Mouse (Mus musculus): ENCODE measurements at regions not wholly inside any gene's neighbourhood (a gene's known extent, or its start where the extent isn't known, plus 50 kb on each side); places are given as distances from the start of the nearest gene placed in this dataset.

DNA sequence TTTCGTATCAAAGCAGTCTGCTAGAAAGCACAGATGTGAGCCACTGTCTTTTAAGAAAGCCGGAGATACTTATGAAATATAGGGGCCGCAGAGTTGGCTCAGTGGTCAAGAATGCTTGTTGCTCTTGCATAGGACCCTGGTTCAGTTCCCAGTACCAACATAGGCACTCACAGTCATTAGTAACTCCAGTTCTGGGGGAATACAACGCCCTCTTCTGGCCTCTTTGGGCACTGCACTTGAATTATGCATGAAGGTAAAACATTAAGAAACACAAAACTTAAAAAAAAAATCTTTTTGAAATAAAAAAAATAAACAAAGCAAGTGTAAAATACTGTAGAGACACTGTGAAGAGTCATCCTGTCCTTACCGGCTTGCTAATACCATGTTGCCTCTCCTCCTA lies 94.7 kb upstream of the Irf2bp2 start:
- TF ChIP-seq POLR2A (IDR thresholded peaks at IDR 0.05; ENCODE audit: low read depth, low read length) (no peak), CTCF (IDR thresholded peaks at IDR 0.05; ENCODE audit: extremely low read depth, insufficient read length, insufficient replicate concordance, low read depth, low read length) (peak; percentile 43; the same call in 1 of the 2 replicates)

All from small intestine, adult 2 months (tissue).